Mouse (Mus musculus): ENCODE results near the gene Itga2. TPM values are rescaled to one million over a fixed set of nuclear protein-coding genes. Genes with fewer than 3 reads are reported as not detected.

The Itga2 gene
- polyA plus RNA-seq (2017; shearing (Covaris generic)), result 1 to 10 TPM; 5.8 to 7.8 TPM

- ATAC-seq, result peak; percentile 89
These were observed at the start of gene Itga2 for GRCm38 (mm10) chr13:114931775-114932294. Itga2 (minus strand) TSS chr13:114932100.

- no peak for ATAC-seq
These were observed 49.0 kb upstream of the Itga2 start for GRCm38 (mm10) chr13:114980831-114981419.

GRCm38 (mm10) chr13:114974484-114975042, 42.7 kb upstream of the Itga2 start:
- ATAC-seq, result no peak

- ATAC-seq, result no peak
These were observed 40.0 kb upstream of the Itga2 start for GRCm38 (mm10) chr13:114971905-114972304.

GRCm38 (mm10) chr13:114964233-114964632, 32.3 kb upstream of the Itga2 start:
- ATAC-seq, result peak; percentile 100

- no peak for ATAC-seq
These were observed 22.6 kb upstream of the Itga2 start for GRCm38 (mm10) chr13:114954516-114954915.

- no peak for ATAC-seq
These were observed 1.6 kb upstream of the Itga2 start for GRCm38 (mm10) chr13:114933541-114933940.

GRCm38 (mm10) chr13:114930996-114931649, 777 bp downstream of the Itga2 start:
- peak; percentile 41 for ATAC-seq

- ATAC-seq, result no peak
These were observed 7.1 kb downstream of the Itga2 start for GRCm38 (mm10) chr13:114924785-114925184.

- no peak for ATAC-seq
These were observed 8.6 kb downstream of the Itga2 start for GRCm38 (mm10) chr13:114923331-114923730.

- ATAC-seq, result peak; percentile 93
These were observed 16.1 kb downstream of the Itga2 start for GRCm38 (mm10) chr13:114915767-114916166.

- peak; percentile 42 for ATAC-seq
These were observed 16.9 kb downstream of the Itga2 start for GRCm38 (mm10) chr13:114914963-114915362.

- no peak for ATAC-seq
These were observed 17.3 kb downstream of the Itga2 start for GRCm38 (mm10) chr13:114914559-114914958.

- ATAC-seq, result no peak
These were observed 21.3 kb downstream of the Itga2 start for GRCm38 (mm10) chr13:114910629-114911028.

- ATAC-seq, result no peak
These were observed 22.4 kb downstream of the Itga2 start for GRCm38 (mm10) chr13:114909514-114909913.

GRCm38 (mm10) chr13:114907876-114908275, 24.0 kb downstream of the Itga2 start:
- no peak for ATAC-seq

- no peak for ATAC-seq
These were observed 35.0 kb downstream of the Itga2 start for GRCm38 (mm10) chr13:114896751-114897386.

GRCm38 (mm10) chr13:114895896-114896295, 36.0 kb downstream of the Itga2 start:
- peak; percentile 93 for ATAC-seq

- ATAC-seq, result peak; percentile 60
These were observed 37.2 kb downstream of the Itga2 start for GRCm38 (mm10) chr13:114894718-114895117.

GRCm38 (mm10) chr13:114891655-114892054, 40.2 kb downstream of the Itga2 start:
- no peak for ATAC-seq

GRCm38 (mm10) chr13:114887695-114888094, 44.2 kb downstream of the Itga2 start:
- peak; percentile 16 for ATAC-seq

- ATAC-seq, result peak; percentile 54
These were observed 44.6 kb downstream of the Itga2 start for GRCm38 (mm10) chr13:114887293-114887692.

- ATAC-seq, result peak; percentile 60
These were observed 46.7 kb downstream of the Itga2 start for GRCm38 (mm10) chr13:114885171-114885570.
